Mouse (Mus musculus): Measurements from ENCODE around the gene Ddx41. TPM values are rescaled to one million over a fixed set of nuclear protein-coding genes. Genes with fewer than 3 reads are reported as not detected.
A peak's percentile ranks its signal among the peaks of the same experiment; 100 is the strongest.
"Not testable (repeated sequence)": the region's sequence is repeated elsewhere in the genome, so short reads cannot be mapped to it uniquely, and the experiment has no call there.

Gene Ddx41
- 69.9 and 73.3 TPM in 2 replicates for polyA plus RNA-seq (2016; fragmentation: Nextera tagmentation; extraction: Ambion mirVana)

GRCm38 (mm10) chr13:55536194-55537175 is at the start of gene Ddx41:
Ddx41 (minus strand) TSS chr13:55536658.
- peak; percentile 96 for ATAC-seq (ENCODE audit: low FRiP score)

GRCm38 (mm10) chr13:55578086-55578485 is 41.6 kb upstream of the Ddx41 start:
- H3K4me1 ChIP-seq, result no peaks in the 10 kb centered on the region
- H3K4me3 ChIP-seq (replicated peaks), result no peak overlapping the region
- 83% methylated on average over 4 of the region's 4 CpGs for WGBS
- H3K9me3 ChIP-seq, result no peaks in the 10 kb centered on the region
- no peak for ATAC-seq (ENCODE audit: low FRiP score)
- no peaks in the 10 kb centered on the region for H3K27me3 ChIP-seq
- no peak overlapping the region for H3K4me2 ChIP-seq
- no peak overlapping the region for H3K9ac ChIP-seq
- H3K36me3 ChIP-seq (replicated peaks), result no peaks in the 10 kb centered on the region
- H3K27ac ChIP-seq, result no peak overlapping the region

More at GRCm38 (mm10) chr13:55536194-55537175, at the start of gene Ddx41:
- WGBS, result under 1% methylated on average over 70 of the region's 70 CpGs
- Histone ChIP-seq H3K27ac (peak within 1 kb of the TSS; percentile 69), H3K9me3 (no peaks in the 10 kb centered on the region), H3K9ac (peak within 1 kb of the TSS; percentile 80), H3K4me2 (peak within 1 kb of the TSS; percentile 92), H3K27me3 (no peaks in the 10 kb centered on the region), H3K4me1 (peaks cover 19% of the 10 kb centered on the region), H3K4me3 (replicated peaks) (peak within 1 kb of the TSS; percentile 80), H3K36me3 (replicated peaks) (peaks cover 73% of the 10 kb centered on the region)

GRCm38 (mm10) chr13:55576872-55577271 is 40.4 kb upstream of the Ddx41 start:
- not testable (repeated sequence) for H3K9me3 ChIP-seq; H3K27ac ChIP-seq; H3K9ac ChIP-seq; H3K4me2 ChIP-seq; H3K36me3 ChIP-seq (replicated peaks); H3K27me3 ChIP-seq; H3K4me1 ChIP-seq; ATAC-seq (ENCODE audit: low FRiP score); H3K4me3 ChIP-seq (replicated peaks)
- 84% methylated on average over 7 of the region's 7 CpGs for WGBS

GRCm38 (mm10) chr13:55575932-55576331 is 39.5 kb upstream of the Ddx41 start:
- H3K36me3 ChIP-seq (replicated peaks), result no peaks in the 10 kb centered on the region
- H3K27ac ChIP-seq, result no peak overlapping the region
- no peaks in the 10 kb centered on the region for H3K27me3 ChIP-seq
- H3K4me1 ChIP-seq, result peaks cover 6% of the 10 kb centered on the region
- no peak overlapping the region for H3K4me2 ChIP-seq
- no peak overlapping the region for H3K4me3 ChIP-seq (replicated peaks)
- 67% methylated on average over 5 of the region's 5 CpGs for WGBS
- no peak overlapping the region for H3K9ac ChIP-seq
- ATAC-seq (ENCODE audit: low FRiP score), result no peak
- H3K9me3 ChIP-seq, result no peaks in the 10 kb centered on the region

- ATAC-seq (ENCODE audit: low FRiP score), result no peak
- 75% methylated on average over 5 of the region's 5 CpGs for WGBS
Observed at GRCm38 (mm10) chr13:55574321-55574720, 37.9 kb upstream of the Ddx41 start.

GRCm38 (mm10) chr13:55573432-55573831 is 37.0 kb upstream of the Ddx41 start, which contains the start of gene Tmed9:
Tmed9 (plus strand) TSS chr13:55573732.
- H3K4me2 ChIP-seq, result no peak within 1 kb of the TSS
- no peak for ATAC-seq (ENCODE audit: low FRiP score)
- H3K9me3 ChIP-seq, result no peaks in the 10 kb centered on the region
- no peak within 1 kb of the TSS for H3K4me3 ChIP-seq (replicated peaks)
- H3K4me1 ChIP-seq, result peaks cover 19% of the 10 kb centered on the region
- WGBS, result 97% methylated on average over 2 of the region's 2 CpGs
- no peaks in the 10 kb centered on the region for H3K27me3 ChIP-seq
- peaks cover 2% of the 10 kb centered on the region; the same call in 1 of the 2 replicates for H3K36me3 ChIP-seq (replicated peaks)
- no peak within 1 kb of the TSS for H3K27ac ChIP-seq
- H3K9ac ChIP-seq, result no peak within 1 kb of the TSS

More at GRCm38 (mm10) chr13:55574321-55574720, 37.9 kb upstream of the Ddx41 start:
- Histone ChIP-seq H3K27me3 (no peaks in the 10 kb centered on the region), H3K27ac (no peak overlapping the region), H3K4me3 (replicated peaks) (no peak overlapping the region), H3K4me1 (peaks cover 13% of the 10 kb centered on the region), H3K36me3 (replicated peaks) (no peaks in the 10 kb centered on the region), H3K4me2 (no peak overlapping the region), H3K9ac (no peak overlapping the region), H3K9me3 (no peaks in the 10 kb centered on the region)

GRCm38 (mm10) chr13:55571977-55572376 is 35.5 kb upstream of the Ddx41 start:
- no peaks in the 10 kb centered on the region for H3K27me3 ChIP-seq
- H3K4me2 ChIP-seq, result no peak overlapping the region
- peaks cover 13% of the 10 kb centered on the region for H3K36me3 ChIP-seq (replicated peaks)
- H3K27ac ChIP-seq, result no peak overlapping the region
- ATAC-seq (ENCODE audit: low FRiP score), result no peak
- 81% methylated on average over 2 of the region's 2 CpGs for WGBS
- H3K4me3 ChIP-seq (replicated peaks), result no peak overlapping the region
- no peaks in the 10 kb centered on the region for H3K9me3 ChIP-seq
- peaks cover 30% of the 10 kb centered on the region for H3K4me1 ChIP-seq
- no peak overlapping the region for H3K9ac ChIP-seq

GRCm38 (mm10) chr13:55571027-55571751 is 34.7 kb upstream of the Ddx41 start, which contains the start of gene Fam193b:
Fam193b (minus strand) TSS chr13:55571120.
- H3K27me3 ChIP-seq, result no peaks in the 10 kb centered on the region

GRCm38 (mm10) chr13:55570286-55570973 is 34.0 kb upstream of the Ddx41 start:
- peak overlapping the region; percentile 99 for H3K4me2 ChIP-seq
- peaks cover 30% of the 10 kb centered on the region for H3K4me1 ChIP-seq
- H3K27me3 ChIP-seq, result no peaks in the 10 kb centered on the region
- no peaks in the 10 kb centered on the region for H3K9me3 ChIP-seq
- under 1% methylated on average over 30 of the region's 47 CpGs for WGBS
- peak overlapping the region; percentile 88 for H3K9ac ChIP-seq
- peaks cover 23% of the 10 kb centered on the region for H3K36me3 ChIP-seq (replicated peaks)
- peak; percentile 80 for ATAC-seq (ENCODE audit: low FRiP score)
- peak overlapping the region; percentile 94 for H3K4me3 ChIP-seq (replicated peaks)
- peak overlapping the region; percentile 92 for H3K27ac ChIP-seq

More at GRCm38 (mm10) chr13:55571027-55571751, 34.7 kb upstream of the Ddx41 start, which contains the start of gene Fam193b:
- Histone ChIP-seq H3K9ac (peak within 1 kb of the TSS; percentile 88), H3K9me3 (no peaks in the 10 kb centered on the region), H3K4me3 (replicated peaks) (peak within 1 kb of the TSS; percentile 94), H3K4me2 (peak within 1 kb of the TSS; percentile 99), H3K27ac (peak within 1 kb of the TSS; percentile 92), H3K36me3 (replicated peaks) (peaks cover 16% of the 10 kb centered on the region), H3K4me1 (peaks cover 30% of the 10 kb centered on the region)
- ATAC-seq (ENCODE audit: low FRiP score), result peak; percentile 94
- 2% methylated on average over 47 of the region's 47 CpGs for WGBS

- Histone ChIP-seq H3K27ac (peak overlapping the region; percentile 92), H3K4me1 (peaks cover 30% of the 10 kb centered on the region), H3K4me2 (peak overlapping the region; percentile 99), H3K9ac (peak overlapping the region; percentile 88), H3K36me3 (replicated peaks) (peaks cover 26% of the 10 kb centered on the region), H3K9me3 (no peaks in the 10 kb centered on the region), H3K4me3 (replicated peaks) (peak overlapping the region; percentile 94), H3K27me3 (no peaks in the 10 kb centered on the region)
- 5% methylated on average over 16 of the region's 16 CpGs for WGBS
- no peak for ATAC-seq (ENCODE audit: low FRiP score)
Observed at GRCm38 (mm10) chr13:55569726-55570285, 33.3 kb upstream of the Ddx41 start.

GRCm38 (mm10) chr13:55568524-55568923 is 32.1 kb upstream of the Ddx41 start:
- H3K9ac ChIP-seq; H3K9me3 ChIP-seq; H3K4me3 ChIP-seq (replicated peaks); H3K27ac ChIP-seq; H3K4me2 ChIP-seq; ATAC-seq (ENCODE audit: low FRiP score); H3K27me3 ChIP-seq: not testable (repeated sequence)
- peaks cover 30% of the 10 kb centered on the region for H3K4me1 ChIP-seq
- peaks cover 32% of the 10 kb centered on the region for H3K36me3 ChIP-seq (replicated peaks)
- WGBS, result 94% methylated on average over 4 of the region's 4 CpGs

Data from forebrain, embryonic 12.5 days (tissue).